Mouse (Mus musculus) layer of hippocampus, adult 2 months (tissue): ENCODE measurements around the gene Pxmp4. TPM values are rescaled to one million over a fixed set of nuclear protein-coding genes. Genes with fewer than 3 reads are reported as not detected.

Source experiments
- DNase-seq, 2 experiments: peaks; one replicate each; pipeline ENCODE4 v3.0.0; 2022; ENCODE audit warnings: low spot score in 2 of 2
- H3K27ac ChIP-seq: fragments of 200-600 bp; 2 replicates; pipeline ENCODE4 v1.8.1; 2022
- H3K4me3 ChIP-seq: fragments of 200-600 bp; 2 replicates; pipeline ENCODE4 v1.8.1; 2022; ENCODE audit warnings: mild to moderate bottlenecking
- CTCF ChIP-seq: fragments of 200-600 bp; conservative IDR thresholded peaks from 2 replicates; pipeline ENCODE4 v1.8.1; 2022; ENCODE audit warnings: antibody characterized with exemption, mild to moderate bottlenecking, moderate library complexity
- total RNA-seq, 2 experiments: library from RNA; stranded (reverse); gene quantifications; 2 replicates each; pipeline ENCODE4 v1.2.3; 2021

Gene Pxmp4
- total RNA-seq, 2 experiments from 2014 or later = 10.7 to 13.7 TPM

GRCm38 (mm10) chr2:154633039-154633742, 29.7 kb upstream of the Pxmp4 start:
- Histone ChIP-seq H3K4me3 (no peak overlapping the region), H3K27ac (no peak overlapping the region)
- TF ChIP-seq CTCF = no peak
- DNase-seq = no peak

DNA sequence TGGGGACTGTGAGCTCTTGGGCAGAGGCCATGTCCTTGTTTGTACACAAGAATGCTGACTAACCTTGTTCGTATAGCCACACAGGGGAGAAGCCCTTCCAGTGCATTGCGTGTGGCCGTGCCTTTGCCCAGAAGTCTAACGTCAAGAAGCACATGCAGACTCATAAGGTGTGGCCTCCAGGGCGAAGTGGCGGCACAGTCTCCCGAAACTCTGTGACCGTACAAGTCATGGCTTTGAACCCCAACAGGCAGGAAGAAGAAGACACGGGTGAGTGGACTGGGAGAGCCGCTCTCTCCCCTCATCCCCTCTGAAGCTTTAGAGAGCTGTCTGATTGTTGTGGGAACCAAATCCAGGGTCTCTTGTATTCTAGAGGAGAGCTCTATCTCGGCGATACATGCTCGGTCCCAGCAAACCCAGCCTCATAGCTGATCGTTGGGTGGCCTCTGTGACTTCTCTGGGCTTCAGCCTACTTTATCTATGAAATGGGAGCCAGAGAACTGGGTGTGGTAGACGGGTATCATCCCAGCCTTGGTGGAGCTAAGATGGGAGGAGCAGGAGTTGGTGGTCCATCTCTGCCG, 28.8 kb upstream of the Pxmp4 start:
- DNase-seq = no peak
- no peak for TF ChIP-seq CTCF
- H3K27ac ChIP-seq = no peak overlapping the region
- no peak overlapping the region for H3K4me3 ChIP-seq

GRCm38 (mm10) chr2:154630531-154630930, 27.0 kb upstream of the Pxmp4 start:
- Histone ChIP-seq H3K4me3 (no peak overlapping the region), H3K27ac (no peak overlapping the region)
- no peak for TF ChIP-seq CTCF
- DNase-seq = peak; percentile 43 to 57

- TF ChIP-seq CTCF = peak; percentile 61
- Histone ChIP-seq H3K27ac (no peak overlapping the region), H3K4me3 (no peak overlapping the region)
- no peak for DNase-seq
Observed at GRCm38 (mm10) chr2:154624137-154624536, 20.6 kb upstream of the Pxmp4 start.

- DNase-seq = no peak
- no peak for TF ChIP-seq CTCF
- Histone ChIP-seq H3K27ac (no peak overlapping the region), H3K4me3 (no peak overlapping the region)
Observed at GRCm38 (mm10) chr2:154621684-154622083, 18.2 kb upstream of the Pxmp4 start.

GRCm38 (mm10) chr2:154617061-154617460, 13.6 kb upstream of the Pxmp4 start:
- Histone ChIP-seq H3K27ac (no peak overlapping the region), H3K4me3 (no peak overlapping the region)
- DNase-seq = no peak
- no peak for TF ChIP-seq CTCF

DNA sequence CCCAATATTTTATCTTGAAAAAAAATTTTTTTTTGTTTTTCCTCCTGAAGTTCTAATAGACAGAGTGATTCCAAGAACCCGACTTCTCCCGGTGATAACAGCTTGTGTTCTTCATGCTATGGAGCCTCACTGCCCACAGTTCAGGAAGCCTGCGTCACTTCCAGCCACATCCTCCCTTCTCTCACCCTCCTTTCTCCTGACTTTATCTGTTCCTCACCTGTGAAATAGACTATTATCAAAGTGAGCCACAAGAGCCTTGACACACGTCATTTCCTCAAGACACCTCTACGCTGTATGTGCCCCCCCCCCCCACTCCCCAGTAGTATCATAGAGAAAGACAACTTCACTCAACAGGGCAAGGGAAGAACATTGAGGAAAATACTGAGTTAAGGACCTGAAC, 12.2 kb upstream of the Pxmp4 start:
- Histone ChIP-seq H3K4me3 (no peak overlapping the region), H3K27ac (no peak overlapping the region)
- TF ChIP-seq CTCF = no peak
- DNase-seq = no peak

DNA sequence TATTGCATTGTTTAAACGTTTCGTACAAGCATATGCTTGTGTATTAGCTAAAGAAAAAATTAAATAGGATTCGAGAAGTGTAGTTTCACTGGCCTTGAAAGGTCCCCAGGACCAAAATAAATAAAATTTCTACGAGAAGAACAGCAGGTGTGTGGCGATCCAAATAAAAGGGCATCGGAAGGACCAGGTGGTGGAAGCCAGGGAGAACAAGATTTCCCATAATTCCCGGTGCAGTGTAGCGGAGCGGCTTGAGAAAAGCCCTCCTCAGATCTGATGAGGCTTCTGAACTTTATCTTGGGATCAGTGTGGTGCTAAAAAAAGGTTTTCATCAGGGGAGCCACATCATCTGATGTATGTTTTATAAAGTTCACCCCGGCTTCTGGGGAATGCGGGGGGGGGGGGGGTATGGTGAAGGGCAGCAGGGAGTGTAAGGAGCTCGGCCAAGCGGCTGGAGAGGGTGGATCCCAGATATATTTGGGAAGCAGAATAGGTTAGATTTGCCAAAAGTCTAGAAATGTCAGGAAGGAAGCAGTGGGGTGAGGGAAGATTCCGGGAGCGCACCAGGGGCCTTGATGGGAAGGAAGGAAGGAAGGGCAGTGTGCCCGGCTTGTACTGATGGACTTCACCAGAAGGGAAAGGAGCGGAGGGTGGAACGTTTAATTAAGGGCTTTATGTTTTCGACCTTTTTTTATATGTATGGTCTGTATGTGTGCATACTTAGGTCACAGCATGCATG, 11.5 kb upstream of the Pxmp4 start:
- DNase-seq = no peak
- no peak overlapping the region; the same call in 1 of the 2 replicates for H3K4me3 ChIP-seq
- no peak overlapping the region for H3K27ac ChIP-seq
- TF ChIP-seq CTCF = no peak

DNA sequence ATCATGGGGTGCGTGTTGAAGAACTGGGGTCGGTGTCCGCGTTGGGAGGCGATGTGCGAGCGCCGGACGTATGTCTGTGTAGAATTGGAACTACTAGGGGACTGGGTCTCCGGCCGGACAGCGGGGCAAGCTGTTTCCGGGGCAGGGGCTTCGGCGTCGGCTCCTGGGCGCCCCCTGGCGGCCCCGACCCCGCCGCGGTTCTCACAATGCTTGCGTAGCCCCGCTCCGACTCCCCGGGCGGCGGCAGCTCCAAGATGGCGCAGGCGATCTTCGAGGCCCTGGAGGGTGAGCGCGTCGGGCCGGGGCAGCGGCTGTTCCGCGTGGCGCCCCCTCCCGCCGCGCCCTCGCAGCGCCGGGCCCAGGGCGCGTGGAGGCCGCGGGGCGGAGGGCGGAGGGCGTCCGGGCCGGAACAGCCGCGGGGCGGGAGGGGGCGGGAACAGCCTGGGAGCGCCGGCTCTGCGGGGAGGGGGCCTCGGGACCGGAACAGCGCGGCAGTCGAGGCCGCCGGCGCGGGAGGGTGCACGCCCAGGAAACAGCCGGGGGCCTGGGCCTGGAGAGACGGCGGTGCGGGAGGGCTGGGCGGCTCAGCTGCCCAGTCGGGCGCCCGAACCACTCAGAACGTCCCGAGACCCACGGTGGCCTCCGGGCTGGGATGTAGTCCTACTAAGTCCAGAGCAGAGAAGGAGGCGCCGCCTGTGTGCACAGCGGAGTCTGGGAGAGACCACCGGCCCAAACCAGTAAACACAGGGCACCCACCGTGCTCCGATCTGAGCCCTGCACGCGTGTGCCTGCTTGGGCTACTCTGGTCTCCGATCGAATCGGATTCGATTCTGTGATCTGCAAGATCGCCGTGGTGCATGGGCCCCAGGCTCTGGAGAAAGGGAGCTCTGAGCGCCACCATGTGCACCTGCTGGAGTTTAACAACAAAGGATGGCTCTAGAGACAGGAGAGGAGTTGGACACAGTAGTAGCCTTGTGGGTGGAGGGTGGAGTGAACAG, 9.9 kb upstream of the Pxmp4 start, which contains the start of the genes Zfp341 and 4930519P11Rik:
TSS of gene Zfp341 (plus strand) at position 180 of the 998 bp plus-strand sequence.
TSS of gene 4930519P11Rik (minus strand) at position 320 of the 998 bp plus-strand sequence.
- peak within 1 kb of the TSS; percentile 84 for H3K4me3 ChIP-seq

DNA sequence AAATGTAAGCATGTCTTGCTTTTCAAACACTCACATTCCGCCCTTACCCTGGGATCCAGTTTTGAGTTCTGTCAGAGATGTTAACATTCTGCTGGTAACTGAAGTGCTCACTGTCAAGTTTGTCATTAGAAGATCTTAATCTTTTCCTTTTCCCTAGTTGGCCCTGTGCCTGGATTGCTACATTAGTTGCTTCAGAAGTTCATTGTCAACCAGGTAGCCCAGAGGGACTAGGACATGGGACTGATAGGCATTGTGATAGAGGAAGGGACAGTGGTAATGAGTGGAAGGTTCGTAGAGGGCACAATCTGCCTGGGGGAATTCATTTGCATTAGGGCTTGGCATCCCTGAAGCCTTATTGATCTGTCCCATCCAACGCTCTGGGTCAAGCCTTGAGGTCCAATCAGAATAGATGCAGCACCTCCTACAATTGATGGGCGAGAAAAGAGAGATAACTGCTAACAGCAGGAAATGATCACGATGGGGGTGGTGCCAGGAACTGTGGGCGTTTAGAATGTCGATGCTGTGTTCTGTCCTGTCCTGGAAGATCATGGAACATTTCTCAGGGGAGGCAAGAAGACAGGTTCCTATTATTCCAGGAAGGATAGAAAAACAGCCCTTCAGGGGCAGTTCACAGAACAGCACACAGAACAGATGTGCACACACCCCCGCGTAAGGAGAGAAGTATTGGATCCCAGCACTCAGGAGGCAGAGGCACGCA, 5.7 kb upstream of the Pxmp4 start:
- TF ChIP-seq CTCF = no peak
- H3K27ac ChIP-seq = no peak overlapping the region
- H3K4me3 ChIP-seq = no peak overlapping the region
- no peak for DNase-seq

More for the DNA sequence above, 9.9 kb upstream of the Pxmp4 start, which contains the start of the genes Zfp341 and 4930519P11Rik:
- peak; percentile 92 for TF ChIP-seq CTCF
- H3K27ac ChIP-seq = peak within 1 kb of the TSS; percentile 97
- peak; percentile 88 to 89 for DNase-seq

GRCm38 (mm10) chr2:154606965-154607364, 3.5 kb upstream of the Pxmp4 start:
- no peak overlapping the region for H3K4me3 ChIP-seq
- no peak for DNase-seq
- no peak for TF ChIP-seq CTCF

More at GRCm38 (mm10) chr2:154606965-154607364, 3.5 kb upstream of the Pxmp4 start:
- no peak overlapping the region for H3K27ac ChIP-seq
